Mouse (Mus musculus): ENCODE measurements around the gene Wbp1l.

Wbp1l gene

GRCm38 (mm10) chr19:46599375-46600256 is 732 bp downstream of the Wbp1l start:
- DNase-seq (ENCODE audit: low spot score), result no peak

DNA sequence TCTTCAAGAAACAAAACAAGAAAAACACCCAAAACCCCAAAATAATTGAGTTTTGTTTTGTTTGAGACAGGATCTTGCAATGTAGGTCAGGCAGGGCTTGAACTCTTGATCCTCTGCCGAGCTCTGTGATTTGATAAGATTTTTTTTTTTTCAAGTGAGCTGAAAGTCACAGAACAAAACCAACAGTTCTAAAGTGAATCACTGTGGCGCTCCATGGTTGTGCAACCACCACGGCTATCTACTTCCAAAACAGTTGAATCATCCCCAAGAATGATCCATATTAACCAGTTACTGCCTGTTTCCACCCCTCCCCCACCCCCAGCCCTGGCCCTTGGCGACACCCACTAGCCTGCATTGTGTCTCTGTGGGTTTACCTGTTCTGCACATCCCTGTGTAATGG is 1.5 kb downstream of the Wbp1l start:
- DNase-seq (ENCODE audit: low spot score), result no peak

GRCm38 (mm10) chr19:46601491-46601890 is 2.6 kb downstream of the Wbp1l start:
- peak; percentile 24 for DNase-seq (ENCODE audit: low spot score)

GRCm38 (mm10) chr19:46602406-46602805 is 3.5 kb downstream of the Wbp1l start:
- DNase-seq (ENCODE audit: low spot score), result no peak

- DNase-seq (ENCODE audit: low spot score), result no peak
These were observed 7.8 kb downstream of the Wbp1l start for GRCm38 (mm10) chr19:46606718-46607117.

DNA sequence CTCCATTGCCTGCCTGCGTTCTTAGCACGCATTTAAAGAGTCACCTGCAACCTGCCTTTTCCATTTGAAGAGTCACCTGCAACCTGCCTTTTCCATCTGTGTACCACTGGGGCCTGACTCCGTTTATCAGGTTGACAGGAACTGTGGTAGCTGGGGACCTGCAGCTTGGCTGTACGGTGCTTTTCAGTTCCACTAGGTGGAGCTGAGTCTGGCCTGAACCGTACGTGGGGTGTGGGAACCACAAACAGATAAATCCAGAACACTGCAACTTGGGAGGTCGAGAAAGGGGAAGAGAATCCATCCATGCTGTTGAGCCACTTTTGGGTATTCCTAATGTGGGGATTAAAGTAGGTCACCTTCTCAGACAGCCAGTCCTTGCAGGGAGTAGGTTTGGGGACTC is 8.5 kb downstream of the Wbp1l start:
- DNase-seq (ENCODE audit: low spot score), result no peak

- no peak for DNase-seq (ENCODE audit: low spot score)
These were observed 9.3 kb downstream of the Wbp1l start for GRCm38 (mm10) chr19:46608158-46608557.

GRCm38 (mm10) chr19:46616378-46616777 is 17.5 kb downstream of the Wbp1l start:
- no peak for DNase-seq (ENCODE audit: low spot score)

- DNase-seq (ENCODE audit: low spot score), result no peak
These were observed 18.5 kb downstream of the Wbp1l start for GRCm38 (mm10) chr19:46617361-46617760.

DNA sequence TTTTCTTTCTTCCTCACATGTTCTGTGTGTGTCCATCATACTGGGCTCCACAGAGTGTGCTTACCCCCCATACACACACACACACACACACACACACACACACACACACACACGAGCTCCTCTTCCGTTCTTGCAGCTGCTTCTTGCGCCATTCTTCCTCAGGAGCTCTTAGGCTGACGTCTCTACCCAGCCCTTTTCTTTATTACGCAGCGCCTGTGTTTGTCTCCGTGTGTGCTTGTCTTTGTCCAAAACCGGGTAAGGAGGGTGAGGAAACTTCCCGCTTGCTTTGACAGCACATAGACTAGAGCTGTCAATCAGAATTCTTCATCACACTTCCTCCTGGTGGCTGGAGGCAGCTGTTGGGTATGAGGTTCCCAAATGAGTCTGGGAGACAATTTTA is 19.4 kb downstream of the Wbp1l start:
- no peak for DNase-seq (ENCODE audit: low spot score)

DNA sequence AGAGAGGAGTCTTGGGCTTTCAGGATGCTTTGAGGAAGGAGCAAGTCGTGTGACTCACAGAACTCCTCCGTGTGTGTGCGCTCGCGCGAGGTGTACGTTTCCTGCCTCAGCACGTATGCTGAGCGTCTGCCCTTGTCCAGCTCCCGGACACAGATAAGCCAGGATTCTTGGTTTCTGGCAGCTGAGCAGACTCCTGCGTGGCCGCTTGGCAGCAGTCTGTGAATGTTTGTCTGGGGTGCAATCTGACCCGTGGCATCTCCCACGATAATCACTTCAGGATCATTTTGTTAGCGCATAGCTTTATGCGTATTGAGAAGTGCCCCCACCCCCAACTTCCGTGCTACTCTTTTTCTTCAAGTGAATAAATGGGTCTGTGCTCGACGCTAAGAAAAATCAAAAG is 20.1 kb downstream of the Wbp1l start:
- DNase-seq (ENCODE audit: low spot score), result no peak

DNA sequence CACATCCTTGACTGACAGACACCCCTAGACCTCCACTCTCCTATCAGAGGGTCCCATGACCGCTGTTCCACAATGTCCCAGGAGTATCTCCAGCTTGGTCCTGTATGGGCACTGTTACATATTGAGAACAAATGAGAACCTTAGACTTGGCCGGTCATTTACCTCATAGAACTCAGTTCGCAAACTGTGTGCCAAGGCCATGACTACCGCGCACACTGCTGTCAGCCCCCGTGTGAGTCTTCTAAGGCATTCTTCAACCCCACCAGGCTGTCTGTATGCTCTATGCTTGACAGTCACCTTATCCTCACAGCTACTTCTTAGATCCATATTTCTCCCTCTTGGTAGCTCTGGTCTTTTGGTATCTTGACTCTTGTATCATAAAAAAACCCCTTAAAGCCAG is 20.6 kb downstream of the Wbp1l start:
- DNase-seq (ENCODE audit: low spot score), result no peak

GRCm38 (mm10) chr19:46620016-46620808 is 21.3 kb downstream of the Wbp1l start:
- no peak for DNase-seq (ENCODE audit: low spot score)

- DNase-seq (ENCODE audit: low spot score), result no peak
These were observed 22.6 kb downstream of the Wbp1l start for GRCm38 (mm10) chr19:46621236-46622183.

DNA sequence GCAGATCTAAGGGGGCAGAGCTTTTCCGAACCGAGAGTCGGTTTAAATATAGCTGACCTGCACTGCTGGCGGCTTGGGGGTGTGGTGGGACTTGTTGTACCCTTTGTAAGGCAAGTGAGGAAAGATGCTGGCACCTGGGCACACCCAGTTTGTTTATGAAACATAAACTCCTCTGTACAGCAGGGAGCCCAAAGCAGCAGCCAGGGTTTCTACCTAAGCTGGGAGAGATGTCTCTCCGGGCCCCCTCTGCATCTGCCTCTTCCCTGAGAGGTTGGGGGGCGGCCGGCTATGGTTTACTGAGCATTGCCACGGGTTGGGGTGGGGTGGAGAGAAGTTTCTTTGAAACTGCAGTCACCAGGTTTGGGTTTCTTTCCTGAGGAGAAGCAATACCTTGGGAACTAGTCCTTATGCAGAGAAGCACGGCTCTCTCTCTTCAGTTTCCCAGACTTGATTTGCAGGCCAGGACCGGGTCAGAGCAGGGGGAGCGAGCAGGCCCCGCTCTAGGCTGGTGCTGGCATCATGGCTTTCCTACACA is 23.8 kb downstream of the Wbp1l start:
- DNase-seq (ENCODE audit: low spot score), result no peak

GRCm38 (mm10) chr19:46623194-46623667 is 24.3 kb downstream of the Wbp1l start:
- DNase-seq (ENCODE audit: low spot score), result no peak

- no peak for DNase-seq (ENCODE audit: low spot score)
These were observed 25.2 kb downstream of the Wbp1l start for GRCm38 (mm10) chr19:46623790-46624772.

DNA sequence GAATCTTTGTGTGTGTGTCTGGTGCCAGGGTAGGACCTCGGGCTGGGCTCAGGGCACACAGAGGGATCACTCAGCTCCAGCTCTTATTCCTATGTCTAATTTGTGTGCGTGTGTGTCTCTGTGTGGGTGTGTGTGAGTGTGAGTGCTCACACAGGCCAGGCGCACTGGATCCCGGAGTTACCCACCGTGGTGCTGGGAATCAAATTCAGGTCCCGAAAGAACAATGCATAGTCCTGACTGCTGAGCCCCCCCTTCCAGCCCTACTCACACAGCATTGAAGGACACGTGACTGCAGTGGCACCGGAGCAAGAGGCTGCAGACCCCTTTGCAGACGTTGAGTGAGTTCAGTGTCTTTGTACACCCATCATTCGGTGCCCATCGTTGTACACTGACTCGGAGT is 26.1 kb downstream of the Wbp1l start:
- DNase-seq (ENCODE audit: low spot score), result no peak

DNA sequence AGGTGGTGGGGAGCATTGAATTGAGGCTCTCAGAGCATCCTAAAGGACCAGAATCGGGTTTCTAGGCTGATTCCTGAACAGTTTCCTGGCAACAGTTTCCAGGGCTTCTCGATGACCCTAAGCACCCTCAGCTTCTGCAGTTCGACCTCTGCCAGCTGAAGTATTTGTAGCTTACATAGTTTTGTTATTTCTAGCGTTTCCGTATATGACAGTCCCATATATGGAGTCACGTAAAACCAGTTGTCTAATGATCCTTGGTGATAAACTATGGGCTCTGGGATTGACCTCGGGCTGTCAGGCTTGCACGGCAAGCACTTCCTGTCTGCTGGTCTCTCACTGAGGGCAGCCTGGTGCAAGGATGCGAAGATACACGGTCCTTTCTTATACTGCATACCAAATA is 26.6 kb downstream of the Wbp1l start:
- no peak for DNase-seq (ENCODE audit: low spot score)

DNA sequence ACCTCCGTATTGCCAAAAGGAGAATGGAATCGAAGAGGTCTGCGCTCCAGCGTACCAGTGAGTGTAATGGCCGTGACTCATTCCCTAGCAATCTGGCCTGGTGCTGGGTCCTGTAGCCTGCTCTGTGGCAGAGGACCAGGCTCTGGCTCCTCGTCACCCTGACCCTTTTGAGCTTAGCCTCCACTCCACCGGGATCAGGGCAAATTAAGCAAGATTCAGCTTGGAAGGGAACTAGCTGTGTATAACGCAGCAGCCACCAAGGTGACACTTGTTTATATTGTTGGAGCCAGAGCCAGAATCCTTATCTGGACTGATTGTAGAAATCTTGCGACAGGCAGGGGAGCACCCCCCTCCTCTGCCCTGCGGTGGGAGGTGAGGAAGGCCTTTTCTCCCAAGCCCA is 29.5 kb downstream of the Wbp1l start:
- DNase-seq (ENCODE audit: low spot score), result no peak
